Mouse (Mus musculus): ENCODE data around the gene Ssx2ip. TPM values are rescaled to one million over a fixed set of nuclear protein-coding genes. Genes with fewer than 3 reads are reported as not detected.

The Ssx2ip gene
- polyA plus RNA-seq, 1 experiment from 2014 or later = 25.1 TPM

DNA sequence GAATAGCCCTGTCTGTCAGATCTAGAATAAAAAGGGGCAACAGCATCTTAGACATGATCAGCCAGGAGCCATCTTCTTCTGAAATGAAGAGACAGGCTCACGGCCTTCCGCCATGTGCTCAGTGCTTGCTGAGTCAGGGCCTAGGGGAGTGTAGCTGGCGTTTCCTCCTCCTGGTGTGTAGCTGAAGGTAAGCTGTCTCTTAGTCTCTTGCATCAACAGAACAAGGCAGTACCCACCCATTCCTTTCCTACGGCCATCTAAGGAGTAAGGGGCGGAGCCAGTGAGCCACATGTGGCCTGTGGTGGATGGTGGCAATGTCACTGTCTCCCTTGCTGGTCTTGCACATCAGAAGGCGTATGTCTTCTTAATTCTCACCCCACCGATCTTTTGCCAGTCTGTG, 5.7 kb downstream of the Ssx2ip start:
- no peak overlapping the region for H3K4me3 ChIP-seq (ENCODE audit: low read depth, low read length)
- 84% methylated on average over 7 of the region's 7 CpGs for WGBS
- no peak for ATAC-seq (ENCODE audit: low FRiP score)
- no peaks in the 10 kb centered on the region for H3K27me3 ChIP-seq (ENCODE audit: control insufficient read depth, insufficient read depth, low read length)
- no peaks in the 10 kb centered on the region for H3K9me3 ChIP-seq (ENCODE audit: control insufficient read depth, low read length)
- H3K36me3 ChIP-seq (ENCODE audit: control insufficient read depth, insufficient read depth, low read length) = no peaks in the 10 kb centered on the region
- no peak for DNase-seq (ENCODE audit: low spot score)
- no peak overlapping the region for H3K4me2 ChIP-seq (replicated peaks; ENCODE audit: low read depth, low read length)
- H3K4me1 ChIP-seq (replicated peaks; ENCODE audit: control insufficient read depth, insufficient read depth, low read length) = peaks cover 5% of the 10 kb centered on the region
- no peak overlapping the region for H3K9ac ChIP-seq (ENCODE audit: low read depth, low read length)
- no peak overlapping the region for H3K27ac ChIP-seq (ENCODE audit: low read depth, low read length)

DNA sequence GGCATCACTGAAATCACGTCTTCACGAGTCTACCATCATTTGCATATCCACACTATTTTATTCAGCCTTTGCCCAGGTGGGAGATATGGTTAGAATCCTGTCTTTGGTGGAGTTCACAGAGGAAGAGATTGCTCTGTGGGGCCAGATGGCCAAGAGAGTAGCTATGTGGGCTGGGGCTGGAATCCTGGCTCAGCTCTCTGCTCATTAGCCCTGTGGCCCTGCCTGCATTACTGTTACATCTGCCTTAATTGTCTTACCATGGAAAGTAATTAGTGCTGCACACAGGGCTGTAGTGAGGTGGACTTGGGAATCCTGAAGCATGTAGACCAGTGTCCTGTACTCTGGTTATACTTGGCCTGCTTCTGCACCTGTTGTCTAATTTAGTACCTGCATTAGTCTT, 7.6 kb downstream of the Ssx2ip start:
- ATAC-seq (ENCODE audit: low FRiP score) (no peak), DNase-seq (ENCODE audit: low spot score) (no peak)
- H3K36me3 ChIP-seq (ENCODE audit: control insufficient read depth, insufficient read depth, low read length) = no peaks in the 10 kb centered on the region
- H3K4me2 ChIP-seq (replicated peaks; ENCODE audit: low read depth, low read length) = no peak overlapping the region
- H3K9ac ChIP-seq (ENCODE audit: low read depth, low read length) = no peak overlapping the region
- no peaks in the 10 kb centered on the region; the same call in 1 of the 2 replicates for H3K4me1 ChIP-seq (replicated peaks; ENCODE audit: control insufficient read depth, insufficient read depth, low read length)
- H3K27ac ChIP-seq (ENCODE audit: low read depth, low read length) = no peak overlapping the region
- WGBS = 92% methylated on average over 2 of the region's 2 CpGs
- no peaks in the 10 kb centered on the region for H3K27me3 ChIP-seq (ENCODE audit: control insufficient read depth, insufficient read depth, low read length)
- no peaks in the 10 kb centered on the region for H3K9me3 ChIP-seq (ENCODE audit: control insufficient read depth, low read length)
- H3K4me3 ChIP-seq (ENCODE audit: low read depth, low read length) = no peak overlapping the region

DNA sequence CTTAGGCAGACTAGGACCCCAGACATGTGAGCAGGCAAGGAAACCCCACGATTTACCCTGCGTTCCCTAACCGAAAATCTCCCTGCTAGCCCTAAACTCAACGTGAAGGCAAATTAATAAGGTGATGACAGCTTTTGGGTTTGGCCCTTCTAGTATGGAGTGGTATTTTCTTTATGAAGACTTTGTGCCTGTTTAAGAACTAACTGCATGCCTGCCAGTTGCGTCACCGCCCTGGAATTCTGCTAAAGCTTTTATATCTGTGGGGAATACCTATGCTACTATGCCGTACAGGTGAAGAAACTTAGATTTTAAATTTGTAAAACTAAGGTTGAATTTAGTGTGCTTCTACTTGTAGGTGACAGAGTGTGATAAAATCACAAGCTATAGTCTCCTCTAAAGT, 8.0 kb downstream of the Ssx2ip start:
- H3K36me3 ChIP-seq (ENCODE audit: control insufficient read depth, insufficient read depth, low read length) = no peaks in the 10 kb centered on the region
- ATAC-seq (ENCODE audit: low FRiP score) = no peak
- no peak overlapping the region for H3K4me3 ChIP-seq (ENCODE audit: low read depth, low read length)
- H3K27me3 ChIP-seq (ENCODE audit: control insufficient read depth, insufficient read depth, low read length) = no peaks in the 10 kb centered on the region
- no peak for DNase-seq (ENCODE audit: low spot score)
- no peaks in the 10 kb centered on the region for H3K4me1 ChIP-seq (replicated peaks; ENCODE audit: control insufficient read depth, insufficient read depth, low read length)
- no peak overlapping the region for H3K27ac ChIP-seq (ENCODE audit: low read depth, low read length)
- H3K9ac ChIP-seq (ENCODE audit: low read depth, low read length) = no peak overlapping the region
- 93% methylated on average over 7 of the region's 7 CpGs for WGBS
- no peak overlapping the region for H3K4me2 ChIP-seq (replicated peaks; ENCODE audit: low read depth, low read length)
- H3K9me3 ChIP-seq (ENCODE audit: control insufficient read depth, low read length) = no peaks in the 10 kb centered on the region

DNA sequence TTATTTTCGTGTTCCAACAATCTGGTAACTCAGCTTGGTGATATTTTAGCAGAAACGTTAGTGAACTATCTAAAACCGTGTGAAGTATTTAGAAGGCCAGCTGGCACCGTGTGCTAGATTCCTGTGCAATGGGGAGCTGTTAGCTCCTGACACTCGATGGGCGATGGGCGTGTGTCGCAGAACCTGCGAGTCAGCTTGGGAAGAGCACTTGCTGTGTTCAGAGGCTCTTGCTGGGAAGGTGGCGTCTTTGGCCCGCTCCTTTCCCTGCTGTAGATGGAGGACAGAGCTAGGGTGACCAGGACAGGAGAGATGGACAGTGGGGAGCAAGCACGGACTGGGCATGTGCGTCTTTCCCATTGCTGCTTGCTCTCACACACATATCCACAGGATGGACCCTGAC, 8.6 kb downstream of the Ssx2ip start:
- H3K4me1 ChIP-seq (replicated peaks; ENCODE audit: control insufficient read depth, insufficient read depth, low read length) = no peaks in the 10 kb centered on the region
- DNase-seq (ENCODE audit: low spot score) = no peak
- no peak overlapping the region for H3K4me3 ChIP-seq (ENCODE audit: low read depth, low read length)
- no peaks in the 10 kb centered on the region for H3K27me3 ChIP-seq (ENCODE audit: control insufficient read depth, insufficient read depth, low read length)
- H3K9me3 ChIP-seq (ENCODE audit: control insufficient read depth, low read length) = no peaks in the 10 kb centered on the region
- H3K9ac ChIP-seq (ENCODE audit: low read depth, low read length) = no peak overlapping the region
- no peaks in the 10 kb centered on the region for H3K36me3 ChIP-seq (ENCODE audit: control insufficient read depth, insufficient read depth, low read length)
- no peak overlapping the region for H3K4me2 ChIP-seq (replicated peaks; ENCODE audit: low read depth, low read length)
- ATAC-seq (ENCODE audit: low FRiP score) = no peak
- WGBS = 93% methylated on average over 13 of the region's 13 CpGs
- no peak overlapping the region for H3K27ac ChIP-seq (ENCODE audit: low read depth, low read length)

DNA sequence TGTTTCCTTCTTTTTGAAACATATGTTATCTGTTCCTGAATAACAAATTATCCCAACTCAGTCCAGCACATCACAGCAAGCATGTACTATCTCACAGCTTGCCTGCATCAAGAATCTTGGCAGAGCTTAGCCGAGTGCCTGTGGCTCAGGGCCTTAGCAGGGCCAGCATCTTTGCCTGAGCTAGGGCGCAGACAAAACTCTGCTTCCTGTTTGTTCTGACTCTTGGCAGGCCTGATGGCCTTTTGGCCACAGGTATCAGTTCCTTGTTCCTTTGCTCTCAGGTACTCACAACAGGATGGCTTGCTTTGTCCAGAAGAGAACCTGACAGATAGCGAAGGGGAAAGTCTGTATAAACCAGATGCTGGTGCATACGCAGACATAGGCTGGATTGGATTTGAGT, 9.6 kb downstream of the Ssx2ip start:
- Histone ChIP-seq H3K27ac (ENCODE audit: low read depth, low read length) (no peak overlapping the region), H3K4me2 (replicated peaks; ENCODE audit: low read depth, low read length) (no peak overlapping the region), H3K36me3 (ENCODE audit: control insufficient read depth, insufficient read depth, low read length) (no peaks in the 10 kb centered on the region), H3K4me1 (replicated peaks; ENCODE audit: control insufficient read depth, insufficient read depth, low read length) (no peaks in the 10 kb centered on the region), H3K9ac (ENCODE audit: low read depth, low read length) (no peak overlapping the region), H3K9me3 (ENCODE audit: control insufficient read depth, low read length) (no peaks in the 10 kb centered on the region), H3K4me3 (ENCODE audit: low read depth, low read length) (no peak overlapping the region), H3K27me3 (ENCODE audit: control insufficient read depth, insufficient read depth, low read length) (no peaks in the 10 kb centered on the region)
- ATAC-seq (ENCODE audit: low FRiP score) (no peak), DNase-seq (ENCODE audit: low spot score) (no peak)
- over 99% methylated on average over 4 of the region's 4 CpGs for WGBS

DNA sequence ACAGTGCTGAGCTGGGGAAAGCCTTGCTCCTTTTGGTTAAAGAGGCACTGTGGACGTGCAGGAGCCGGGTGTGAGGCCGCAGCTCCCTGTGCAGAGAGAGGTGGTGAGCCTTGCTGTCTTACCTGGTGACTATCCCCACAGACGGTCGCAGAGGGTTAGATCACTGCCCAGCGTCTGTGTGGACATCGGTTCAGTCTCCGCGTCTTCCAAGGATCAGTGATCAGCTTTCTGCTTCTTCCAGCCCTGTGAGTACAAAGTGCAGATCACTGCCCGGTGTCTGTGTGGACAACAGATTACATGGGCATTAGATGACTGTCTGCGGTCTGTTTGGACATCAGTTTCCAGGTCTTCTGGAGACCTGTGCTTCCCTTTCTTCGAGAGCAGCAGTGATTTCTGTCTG, 10.1 kb downstream of the Ssx2ip start:
- ATAC-seq (ENCODE audit: low FRiP score) = no peak
- Histone ChIP-seq H3K4me1 (replicated peaks; ENCODE audit: control insufficient read depth, insufficient read depth, low read length) (no peaks in the 10 kb centered on the region), H3K9me3 (ENCODE audit: control insufficient read depth, low read length) (no peaks in the 10 kb centered on the region), H3K36me3 (ENCODE audit: control insufficient read depth, insufficient read depth, low read length) (no peaks in the 10 kb centered on the region), H3K4me2 (replicated peaks; ENCODE audit: low read depth, low read length) (no peak overlapping the region), H3K4me3 (ENCODE audit: low read depth, low read length) (no peak overlapping the region), H3K27ac (ENCODE audit: low read depth, low read length) (no peak overlapping the region), H3K27me3 (ENCODE audit: control insufficient read depth, insufficient read depth, low read length) (no peaks in the 10 kb centered on the region), H3K9ac (ENCODE audit: low read depth, low read length) (no peak overlapping the region)
- DNase-seq (ENCODE audit: low spot score) = no peak
- WGBS = 91% methylated on average over 12 of the region's 12 CpGs

DNA sequence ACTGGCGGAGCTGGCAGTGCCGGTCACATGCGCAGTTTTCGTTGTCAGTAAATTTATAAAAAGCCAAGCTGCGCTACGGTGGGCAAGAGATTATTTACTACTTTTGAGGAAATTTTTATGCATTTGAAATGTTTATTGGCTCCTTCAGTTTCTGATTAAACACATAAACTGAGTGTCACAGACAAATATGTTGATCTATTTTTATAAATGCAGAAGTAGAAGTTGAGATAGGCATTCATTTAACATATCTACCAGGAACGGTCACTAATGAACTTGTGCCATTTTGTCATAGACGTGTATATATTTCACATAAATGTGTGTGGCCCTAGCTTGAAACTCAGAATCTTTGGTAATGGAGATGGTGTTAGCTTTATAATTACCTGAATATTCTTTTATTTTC, 13.4 kb downstream of the Ssx2ip start:
- Histone ChIP-seq H3K27ac (ENCODE audit: low read depth, low read length) (no peak overlapping the region), H3K4me2 (replicated peaks; ENCODE audit: low read depth, low read length) (no peak overlapping the region), H3K27me3 (ENCODE audit: control insufficient read depth, insufficient read depth, low read length) (no peaks in the 10 kb centered on the region), H3K9ac (ENCODE audit: low read depth, low read length) (no peak overlapping the region), H3K4me3 (ENCODE audit: low read depth, low read length) (no peak overlapping the region), H3K36me3 (ENCODE audit: control insufficient read depth, insufficient read depth, low read length) (no peaks in the 10 kb centered on the region), H3K4me1 (replicated peaks; ENCODE audit: control insufficient read depth, insufficient read depth, low read length) (no peaks in the 10 kb centered on the region), H3K9me3 (ENCODE audit: control insufficient read depth, low read length) (no peaks in the 10 kb centered on the region)
- WGBS = 95% methylated on average over 8 of the region's 8 CpGs
- ATAC-seq (ENCODE audit: low FRiP score) (no peak), DNase-seq (ENCODE audit: low spot score) (no peak)

DNA sequence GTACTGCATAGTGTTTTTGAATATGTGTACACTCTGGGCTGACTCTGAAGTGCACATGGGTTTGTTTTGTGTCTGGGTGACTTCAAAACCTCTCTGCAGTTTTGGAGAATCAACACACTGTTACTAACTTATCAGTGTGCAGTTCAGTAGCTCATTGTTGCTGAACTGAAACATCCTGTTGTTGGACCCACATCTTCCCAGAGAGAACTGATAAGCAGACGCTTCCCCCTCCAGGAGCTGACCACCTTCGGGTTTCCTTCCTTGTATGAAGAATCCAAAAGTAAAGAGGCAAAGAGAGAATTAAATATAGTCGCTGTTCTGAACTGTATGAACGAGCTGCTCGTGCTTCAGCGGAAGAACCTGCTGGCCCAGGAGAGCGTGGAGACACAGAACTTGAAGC, 14.5 kb downstream of the Ssx2ip start:
- Histone ChIP-seq H3K27ac (ENCODE audit: low read depth, low read length) (no peak overlapping the region), H3K4me1 (replicated peaks; ENCODE audit: control insufficient read depth, insufficient read depth, low read length) (no peaks in the 10 kb centered on the region), H3K4me2 (replicated peaks; ENCODE audit: low read depth, low read length) (no peak overlapping the region), H3K36me3 (ENCODE audit: control insufficient read depth, insufficient read depth, low read length) (no peaks in the 10 kb centered on the region), H3K9ac (ENCODE audit: low read depth, low read length) (no peak overlapping the region), H3K4me3 (ENCODE audit: low read depth, low read length) (no peak overlapping the region), H3K27me3 (ENCODE audit: control insufficient read depth, insufficient read depth, low read length) (no peaks in the 10 kb centered on the region), H3K9me3 (ENCODE audit: control insufficient read depth, low read length) (no peaks in the 10 kb centered on the region)
- DNase-seq (ENCODE audit: low spot score) (no peak), ATAC-seq (ENCODE audit: low FRiP score) (no peak)
- 89% methylated on average over 7 of the region's 7 CpGs for WGBS

DNA sequence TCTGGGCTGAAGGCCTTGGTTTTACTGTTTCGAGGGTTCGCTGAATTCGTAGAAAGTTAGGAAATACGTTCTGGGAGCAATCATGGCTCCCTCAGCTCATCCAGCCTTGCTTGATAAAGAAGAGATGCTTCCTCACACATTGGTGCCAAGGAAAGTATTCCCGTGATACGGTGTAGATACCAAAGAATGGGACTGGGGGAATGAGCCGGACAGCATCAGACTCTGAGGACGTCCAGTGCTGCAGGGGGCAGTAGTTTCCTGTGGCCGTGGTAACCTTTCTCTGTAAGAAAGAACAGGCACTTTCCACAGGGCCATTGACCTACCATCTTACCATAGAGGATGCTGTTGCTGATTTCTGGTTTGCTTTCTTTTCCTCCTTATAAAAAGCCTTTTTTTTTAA, 15.1 kb downstream of the Ssx2ip start:
- H3K9me3 ChIP-seq (ENCODE audit: control insufficient read depth, low read length) = no peaks in the 10 kb centered on the region
- DNase-seq (ENCODE audit: low spot score) = no peak
- H3K27ac ChIP-seq (ENCODE audit: low read depth, low read length) = no peak overlapping the region
- H3K4me2 ChIP-seq (replicated peaks; ENCODE audit: low read depth, low read length) = no peak overlapping the region
- no peaks in the 10 kb centered on the region for H3K4me1 ChIP-seq (replicated peaks; ENCODE audit: control insufficient read depth, insufficient read depth, low read length)
- H3K27me3 ChIP-seq (ENCODE audit: control insufficient read depth, insufficient read depth, low read length) = no peaks in the 10 kb centered on the region
- WGBS = 93% methylated on average over 9 of the region's 9 CpGs
- no peak overlapping the region for H3K9ac ChIP-seq (ENCODE audit: low read depth, low read length)
- no peak overlapping the region for H3K4me3 ChIP-seq (ENCODE audit: low read depth, low read length)
- ATAC-seq (ENCODE audit: low FRiP score) = no peak
- no peaks in the 10 kb centered on the region for H3K36me3 ChIP-seq (ENCODE audit: control insufficient read depth, insufficient read depth, low read length)

Measured in hindbrain, embryonic 11.5 days (tissue).